In the genomic region with DNA sequence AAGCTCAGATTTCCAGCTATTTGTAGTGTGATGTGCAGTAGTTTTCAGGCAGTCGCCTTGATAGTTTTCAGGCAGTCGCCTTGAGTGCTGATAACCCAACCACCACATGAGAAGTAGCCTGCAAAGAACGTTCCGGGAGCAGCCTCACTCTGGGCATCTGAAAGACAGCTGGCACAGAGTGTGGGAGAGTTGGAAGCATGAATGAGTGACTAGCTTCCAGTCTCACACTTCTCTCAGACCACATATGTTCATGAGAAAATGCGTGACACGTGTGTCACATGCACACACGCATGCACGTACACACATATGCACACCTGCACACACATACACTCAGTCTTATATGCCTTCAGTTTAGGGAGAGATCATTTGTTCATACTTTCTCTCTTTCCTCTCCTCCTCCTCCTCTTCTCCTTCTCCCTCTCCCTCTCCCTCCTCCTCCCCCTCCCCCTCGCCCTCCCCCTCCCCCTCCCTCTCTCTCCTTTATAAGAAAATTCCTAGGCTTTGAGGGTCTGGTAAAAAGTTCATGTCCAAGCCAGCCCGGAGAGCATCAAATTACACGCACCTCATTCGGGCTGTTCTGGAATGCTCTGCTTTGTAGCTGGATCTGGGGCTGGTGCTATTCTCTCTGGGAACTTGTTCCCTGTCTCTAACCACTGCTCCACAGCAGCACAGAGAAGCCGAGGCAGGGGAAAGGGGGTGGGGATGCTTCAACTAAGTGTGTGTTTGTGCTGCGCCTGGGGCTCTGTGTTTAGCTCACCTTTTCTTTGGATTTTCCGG, we compare ENCODE assay signal across 13 mouse cellular contexts. TPM values are rescaled to one million over a fixed set of nuclear protein-coding genes. Genes with fewer than 3 reads are reported as not detected.
DNase-seq lines count a peak whose midpoint lies in the region; ATAC-seq lines count a peak whose summit lies in the region.
"Had no signal": no experiment of that assay in that cellular context is flagged by ENCODE, and none has a peak within 500 bp of the region (broad histone marks: within the 10 kb centered on the region; RNA-seq: fewer than 3 reads in every experiment).

No protein-coding gene starts in this region.

- no peak overlapping the region for H3K4me3 ChIP-seq in hindbrain, embryonic 12.5 days
- H3K4me3 ChIP-seq in hindbrain, embryonic 16.5 days (ENCODE audit: low read length) = no peak overlapping the region
- H3K4me3 ChIP-seq in intestine, embryonic 15.5 days (replicated peaks) = no peak overlapping the region
- no peak overlapping the region for H3K4me3 ChIP-seq in stomach, embryonic 16.5 days (replicated peaks; ENCODE audit: low read length)
- H3K4me3 ChIP-seq: heart, adult 2 months; liver, embryonic 15.5 days had no signal

- WGBS in hindbrain, embryonic 12.5 days = 69% methylated on average over 14 of the region's 15 CpGs
- WGBS in hindbrain, embryonic 16.5 days = 60% methylated on average over 15 of the region's 15 CpGs
- WGBS in intestine, embryonic 15.5 days = 54% methylated on average over 14 of the region's 15 CpGs
- 53% methylated on average over 14 of the region's 15 CpGs for WGBS in stomach, embryonic 16.5 days

- ATAC-seq in hindbrain, embryonic 12.5 days (ENCODE audit: low FRiP score) = no peak
- no peak for ATAC-seq in hindbrain, embryonic 16.5 days
- no peak for ATAC-seq in intestine, embryonic 15.5 days
- ATAC-seq in stomach, embryonic 16.5 days (ENCODE audit: insufficient read depth, low FRiP score) = no peak
- ATAC-seq in megakaryocyte progenitor cell, adult 5-6 weeks (replicated peaks; ENCODE audit: poor library complexity) = no peak
- ATAC-seq: midbrain, embryonic 16.5 days; Patski had no signal

- no peaks in the 10 kb centered on the region for H3K9me3 ChIP-seq in hindbrain, embryonic 12.5 days (replicated peaks)
- H3K9me3 ChIP-seq in hindbrain, embryonic 16.5 days (ENCODE audit: control insufficient read depth, low read length) = no peaks in the 10 kb centered on the region
- H3K9me3 ChIP-seq in intestine, embryonic 15.5 days = no peaks in the 10 kb centered on the region
- H3K9me3 ChIP-seq in stomach, embryonic 16.5 days (replicated peaks; ENCODE audit: control insufficient read depth, low read length) = 0 out of 2 replicates have a peak, but pooled peaks cover 4% of the 10 kb centered on the region
- H3K9me3 ChIP-seq: liver, embryonic 15.5 days had no signal

- peaks cover 70% of the 10 kb centered on the region for H3K4me1 ChIP-seq in hindbrain, embryonic 12.5 days
- peaks cover 57% of the 10 kb centered on the region for H3K4me1 ChIP-seq in hindbrain, embryonic 16.5 days (ENCODE audit: control insufficient read depth, insufficient read depth, low read depth, low read length)
- H3K4me1 ChIP-seq in intestine, embryonic 15.5 days (replicated peaks) = peaks cover 53% of the 10 kb centered on the region
- H3K4me1 ChIP-seq in stomach, embryonic 16.5 days (ENCODE audit: control insufficient read depth, insufficient read depth, low read length) = peaks cover 78% of the 10 kb centered on the region

- no peaks in the 10 kb centered on the region for H3K36me3 ChIP-seq in hindbrain, embryonic 12.5 days
- H3K36me3 ChIP-seq in hindbrain, embryonic 16.5 days (ENCODE audit: control insufficient read depth, insufficient read depth, low read length) = no peaks in the 10 kb centered on the region
- no peaks in the 10 kb centered on the region for H3K36me3 ChIP-seq in intestine, embryonic 15.5 days
- H3K36me3 ChIP-seq in stomach, embryonic 16.5 days (ENCODE audit: control insufficient read depth, insufficient read depth, low read length) = no peaks in the 10 kb centered on the region
- H3K36me3 ChIP-seq: liver, embryonic 15.5 days had no signal

- peak overlapping the region; percentile 64 for H3K27ac ChIP-seq in hindbrain, embryonic 12.5 days
- no peak overlapping the region for H3K27ac ChIP-seq in hindbrain, embryonic 16.5 days (ENCODE audit: low read depth, low read length)
- 0 out of 2 replicates have a peak overlapping the region, but pooled peaks have one; percentile 13 for H3K27ac ChIP-seq in intestine, embryonic 15.5 days
- peak overlapping the region; percentile 4; the same call in 1 of the 2 replicates for H3K27ac ChIP-seq in stomach, embryonic 16.5 days (ENCODE audit: low read length)
- H3K27ac ChIP-seq: heart, adult 2 months; liver, embryonic 15.5 days had no signal

- no peak overlapping the region for H3K9ac ChIP-seq in hindbrain, embryonic 12.5 days
- no peak overlapping the region for H3K9ac ChIP-seq in hindbrain, embryonic 16.5 days (ENCODE audit: low read depth, low read length)
- no peak overlapping the region for H3K9ac ChIP-seq in intestine, embryonic 15.5 days
- H3K9ac ChIP-seq in stomach, embryonic 16.5 days (ENCODE audit: low read length) = no peak overlapping the region
- H3K9ac ChIP-seq: liver, embryonic 15.5 days had no signal

- H3K4me2 ChIP-seq in hindbrain, embryonic 12.5 days (replicated peaks) = no peak overlapping the region; the same call in 1 of the 2 replicates
- H3K4me2 ChIP-seq in hindbrain, embryonic 16.5 days (ENCODE audit: low read length) = no peak overlapping the region
- H3K4me2 ChIP-seq in intestine, embryonic 15.5 days (replicated peaks) = no peak overlapping the region
- H3K4me2 ChIP-seq in stomach, embryonic 16.5 days (ENCODE audit: low read depth, low read length) = no peak overlapping the region
- H3K4me2 ChIP-seq: liver, embryonic 15.5 days had no signal

- peak; percentile 34 for DNase-seq in right cerebral cortex, postnatal 25 days
- DNase-seq in right cerebral cortex, postnatal 36 days (ENCODE audit: low spot score in 2 of 2) = no peak
- no peak for DNase-seq in urinary bladder, postnatal 36 days (ENCODE audit: low spot score in 2 of 2)
- DNase-seq: cerebellum, postnatal 25 days; heart, adult 2 months had no signal

- H3K27me3 ChIP-seq in hindbrain, embryonic 12.5 days = no peaks in the 10 kb centered on the region
- H3K27me3 ChIP-seq in hindbrain, embryonic 16.5 days (replicated peaks; ENCODE audit: control insufficient read depth, insufficient read depth, low read length) = no peaks in the 10 kb centered on the region
- H3K27me3 ChIP-seq in intestine, embryonic 15.5 days (replicated peaks) = no peaks in the 10 kb centered on the region
- H3K27me3 ChIP-seq in stomach, embryonic 16.5 days (ENCODE audit: control insufficient read depth, insufficient read depth, low read length) = no peaks in the 10 kb centered on the region
- H3K27me3 ChIP-seq: liver, embryonic 15.5 days; Patski had no signal

RNA-seq across cellular contexts. Expression of gene Phc2, which starts 37.8 kb away (rescaled TPM):
- 126 and 138 TPM in 2 replicates for polyA plus RNA-seq in hindbrain, embryonic 12.5 days (2016; fragmentation: Nextera tagmentation; extraction: Ambion mirVana)
- 19.9 and 23.5 TPM in 2 replicates for polyA plus RNA-seq in hindbrain, embryonic 16.5 days (2015; fragmentation: Nextera tagmentation; extraction: Ambion mirVana)
- 39.2 and 42.3 TPM in 2 replicates for polyA plus RNA-seq in intestine, embryonic 15.5 days (2015; fragmentation: Nextera tagmentation; extraction: Ambion mirVana)
- polyA plus RNA-seq in stomach, embryonic 16.5 days (2015; fragmentation: Nextera tagmentation; extraction: Ambion mirVana) = 12.7 TPM in 2 replicates
- total RNA-seq in megakaryocyte progenitor cell, adult 5-6 weeks (2015) = 28.0 and 35.0 TPM in 2 replicates
- 13.9 and 21.2 TPM in 2 replicates for total RNA-seq in megakaryocyte progenitor cell, adult 5-6 weeks (2017)
